Comparison of ENCODE assay signal across 10 mouse cellular contexts in the genomic region with DNA sequence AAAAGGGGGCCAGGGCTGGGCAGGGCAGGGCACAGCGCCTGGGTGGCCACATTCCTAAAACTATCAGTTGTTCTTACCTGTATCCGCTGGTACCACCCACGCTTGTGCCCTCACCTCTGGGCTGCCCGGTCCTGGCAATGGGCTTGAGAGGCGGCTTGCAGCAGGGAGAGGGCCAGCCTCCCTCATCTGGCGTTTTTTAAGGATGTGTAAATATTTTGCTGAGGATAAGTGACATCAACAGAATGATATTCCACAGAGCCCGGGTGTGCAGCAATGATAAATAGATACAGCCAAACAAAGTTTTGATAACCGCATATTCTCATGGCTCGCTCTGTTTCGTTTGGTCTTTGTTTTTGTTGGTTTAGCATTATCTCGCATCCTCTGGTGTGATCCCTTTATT. TPM values are rescaled to one million over a fixed set of nuclear protein-coding genes. Genes with fewer than 3 reads are reported as not detected.
A peak's percentile ranks its signal among the peaks of the same experiment; 100 is the strongest.
DNase-seq lines count a peak whose midpoint lies in the region; ATAC-seq lines count a peak whose summit lies in the region.
"Had no signal": no experiment of that assay in that cellular context is flagged by ENCODE, and none has a peak within 500 bp of the region (broad histone marks: within the 10 kb centered on the region; RNA-seq: fewer than 3 reads in every experiment).

No protein-coding gene starts in this region.

- no peak for DNase-seq in heart, adult 8-10 months (ENCODE audit: low spot score)
- no peak for DNase-seq in layer of hippocampus, postnatal 10 days (ENCODE audit: low spot score in 2 of 2)
- no peak for DNase-seq in cerebellum, adult 11 months
- DNase-seq: cerebellum, adult 11-12 months had no signal

- ATAC-seq in heart, embryonic 14.5 days (ENCODE audit: insufficient number of reproducible peaks, insufficient read depth, low FRiP score, low read depth), result no peak
- no peak for ATAC-seq in forebrain, embryonic 12.5 days (ENCODE audit: low FRiP score)
- no peak for ATAC-seq in intestine, embryonic 15.5 days
- no peak; the same call in 1 of the 2 replicates for ATAC-seq in midbrain, embryonic 16.5 days
- ATAC-seq in inflammation-experienced regulatory T-cells, adult 6 months, result no peak

- no peak overlapping the region for H3K27ac ChIP-seq in heart, embryonic 14.5 days (replicated peaks in 1 of 2; ENCODE audit: control insufficient read depth in 1 of 2, insufficient read depth in 1 of 2, low read depth in 2 of 2, low read length in 2 of 2)
- H3K27ac ChIP-seq in forebrain, embryonic 12.5 days, result no peak overlapping the region
- H3K27ac ChIP-seq in intestine, embryonic 15.5 days, result no peak overlapping the region
- peak overlapping the region; percentile 81 for H3K27ac ChIP-seq in midbrain, embryonic 16.5 days (ENCODE audit: low read length)

- no peak overlapping the region for H3K9ac ChIP-seq in heart, embryonic 14.5 days (ENCODE audit: low read length)
- no peak overlapping the region for H3K9ac ChIP-seq in forebrain, embryonic 12.5 days
- no peak overlapping the region for H3K9ac ChIP-seq in intestine, embryonic 15.5 days
- H3K9ac ChIP-seq in midbrain, embryonic 16.5 days (ENCODE audit: low read depth, low read length), result peak overlapping the region; percentile 81

- peaks cover 22% of the 10 kb centered on the region for H3K27me3 ChIP-seq in heart, embryonic 14.5 days (ENCODE audit: control insufficient read depth, insufficient read depth, low read length)
- H3K27me3 ChIP-seq in forebrain, embryonic 12.5 days, result peaks cover 68% of the 10 kb centered on the region
- peaks cover 29% of the 10 kb centered on the region for H3K27me3 ChIP-seq in intestine, embryonic 15.5 days (replicated peaks)
- H3K27me3 ChIP-seq in midbrain, embryonic 16.5 days (ENCODE audit: control insufficient read depth, insufficient read depth, low read depth, low read length), result peaks cover 4% of the 10 kb centered on the region

- no peaks in the 10 kb centered on the region for H3K9me3 ChIP-seq in heart, embryonic 14.5 days (ENCODE audit: control insufficient read depth, low read length)
- no peaks in the 10 kb centered on the region for H3K9me3 ChIP-seq in forebrain, embryonic 12.5 days
- H3K9me3 ChIP-seq in intestine, embryonic 15.5 days, result no peaks in the 10 kb centered on the region
- H3K9me3 ChIP-seq in midbrain, embryonic 16.5 days (replicated peaks; ENCODE audit: control insufficient read depth, low read length, poor library complexity, severe bottlenecking), result no peaks in the 10 kb centered on the region
- H3K9me3 ChIP-seq: G1E had no signal

- H3K4me2 ChIP-seq in heart, embryonic 14.5 days (ENCODE audit: low read length), result peak overlapping the region; percentile 87
- peak overlapping the region; percentile 83 for H3K4me2 ChIP-seq in forebrain, embryonic 12.5 days
- H3K4me2 ChIP-seq in intestine, embryonic 15.5 days (replicated peaks), result peak overlapping the region; percentile 79
- H3K4me2 ChIP-seq in midbrain, embryonic 16.5 days (ENCODE audit: low read length), result peak overlapping the region; percentile 58

- H3K36me3 ChIP-seq in heart, embryonic 14.5 days (ENCODE audit: control insufficient read depth, insufficient read depth, low read length), result no peaks in the 10 kb centered on the region
- no peaks in the 10 kb centered on the region for H3K36me3 ChIP-seq in forebrain, embryonic 12.5 days (replicated peaks)
- no peaks in the 10 kb centered on the region for H3K36me3 ChIP-seq in intestine, embryonic 15.5 days
- no peaks in the 10 kb centered on the region for H3K36me3 ChIP-seq in midbrain, embryonic 16.5 days (ENCODE audit: control insufficient read depth, insufficient read depth, low read length)
- H3K36me3 ChIP-seq: G1E had no signal

- H3K4me3 ChIP-seq in heart, embryonic 14.5 days (ENCODE audit: control insufficient read depth in 1 of 2, insufficient read depth in 1 of 2, low read depth in 1 of 2, low read length in 2 of 2), result peak overlapping the region; percentile 54 to 57; a peak in 3 of 4 replicates
- peak overlapping the region; percentile 61 for H3K4me3 ChIP-seq in forebrain, embryonic 12.5 days (replicated peaks)
- H3K4me3 ChIP-seq in intestine, embryonic 15.5 days (replicated peaks), result peak overlapping the region; percentile 56
- H3K4me3 ChIP-seq in midbrain, embryonic 16.5 days (ENCODE audit: low read depth, low read length), result peak overlapping the region; percentile 65

- H3K4me1 ChIP-seq in heart, embryonic 14.5 days (ENCODE audit: control insufficient read depth in 2 of 2, insufficient read depth in 2 of 2, low read length in 2 of 2), result no peaks in the 10 kb centered on the region
- 0 out of 2 replicates have a peak, but pooled peaks cover 3% of the 10 kb centered on the region for H3K4me1 ChIP-seq in forebrain, embryonic 12.5 days
- no peaks in the 10 kb centered on the region for H3K4me1 ChIP-seq in intestine, embryonic 15.5 days (replicated peaks)
- H3K4me1 ChIP-seq in midbrain, embryonic 16.5 days (ENCODE audit: control insufficient read depth, insufficient read depth, low read length), result peaks cover 11% of the 10 kb centered on the region; the same call in 1 of the 2 replicates

- WGBS in heart, embryonic 14.5 days, result 28% methylated on average over 11 of the region's 11 CpGs
- WGBS in forebrain, embryonic 12.5 days, result 25% methylated on average over 11 of the region's 11 CpGs
- WGBS in intestine, embryonic 15.5 days, result 37% methylated on average over 11 of the region's 11 CpGs
- 29% methylated on average over 11 of the region's 11 CpGs for WGBS in midbrain, embryonic 16.5 days

RNA-seq across cellular contexts. Expression of gene Rai2, which starts 1.7 kb away (rescaled TPM):
- 3.5 and 4.0 TPM in 2 replicates for polyA plus RNA-seq in heart, embryonic 14.5 days (2014; fragmentation: Nextera tagmentation; extraction: Ambion mirVana)
- 10 to 100 TPM; 46.2 to 51.9 (median 49.6) TPM for total RNA-seq in heart, adult 8-10 months (2022)
- polyA plus RNA-seq in forebrain, embryonic 12.5 days (2016; fragmentation: Nextera tagmentation; extraction: Ambion mirVana), result 8.7 and 11.0 TPM in 2 replicates
- 10.8 TPM in 2 replicates for polyA plus RNA-seq in intestine, embryonic 15.5 days (2015; fragmentation: Nextera tagmentation; extraction: Ambion mirVana)
- 13.9 and 15.9 TPM in 2 replicates for polyA plus RNA-seq in midbrain, embryonic 16.5 days (2015; fragmentation: Nextera tagmentation; extraction: Ambion mirVana)
- 10 to 100 TPM in 1 of 2 experiments, 1 to 10 TPM in 1; 9.5 to 11.4 TPM for total RNA-seq in layer of hippocampus, postnatal 10 days (2021)
- not detected for polyA plus RNA-seq in inflammation-experienced regulatory T-cells, adult 6 months (2017; shearing (Covaris generic))
- polyA plus RNA-seq: G1E had no signal
